Mouse (Mus musculus) heart, adult 18-20 months (tissue): ENCODE measurements at regions not wholly inside any gene's neighbourhood (a gene's known extent, or its start where the extent isn't known, plus 50 kb on each side); places are given as distances from the start of the nearest gene placed in this dataset.
A peak's percentile ranks its signal among the peaks of the same experiment; 100 is the strongest.

Experiments used
- DNase-seq, 2 experiments: peaks; one replicate each; pipeline ENCODE4 v3.0.0; 2021 to 2022; ENCODE audit warnings: mixed read lengths in 1 of 2

DNA sequence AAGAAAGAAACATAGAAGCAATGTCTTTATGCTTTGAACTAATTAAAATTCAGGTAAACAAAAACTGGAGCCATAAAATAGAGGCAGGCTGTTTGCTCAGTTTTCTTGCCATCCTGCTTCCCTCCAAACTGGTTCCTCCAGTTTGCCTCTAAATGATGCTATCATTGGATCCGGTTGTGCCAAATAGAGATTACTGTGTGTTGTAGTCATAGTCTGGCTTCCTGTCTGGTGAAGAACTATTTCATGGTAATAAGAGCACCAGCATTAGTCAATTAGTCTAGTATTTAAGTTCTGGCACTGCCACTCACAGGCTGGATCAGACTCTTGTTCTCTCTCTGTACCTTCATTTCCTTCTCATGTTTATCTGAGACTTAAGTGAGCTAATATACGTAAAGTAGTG is 141.9 kb upstream of the Rasa1 start:
- DNase-seq = peak in 1 of 2 experiments; percentile 12

DNA sequence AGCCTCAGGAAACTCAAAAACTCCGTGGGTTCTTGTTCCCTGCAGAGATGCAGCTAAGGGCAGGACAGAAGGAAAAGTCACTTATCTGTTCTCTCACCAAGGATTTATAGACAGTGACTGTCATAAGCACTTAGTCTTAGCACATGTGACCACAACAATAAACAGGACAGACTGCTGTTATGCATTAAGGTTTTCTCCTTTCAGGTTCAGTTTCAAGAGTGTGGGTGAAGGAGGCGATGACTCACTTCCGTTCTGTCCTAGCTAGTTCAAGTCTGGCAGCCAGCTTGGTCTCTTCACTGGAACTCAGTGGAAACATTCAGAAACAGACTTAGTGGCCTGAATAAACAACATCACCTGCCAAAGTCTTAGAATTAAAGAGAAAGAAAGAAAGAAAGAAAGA is 141.1 kb upstream of the Rasa1 start:
- DNase-seq = peak; percentile 38 to 67

DNA sequence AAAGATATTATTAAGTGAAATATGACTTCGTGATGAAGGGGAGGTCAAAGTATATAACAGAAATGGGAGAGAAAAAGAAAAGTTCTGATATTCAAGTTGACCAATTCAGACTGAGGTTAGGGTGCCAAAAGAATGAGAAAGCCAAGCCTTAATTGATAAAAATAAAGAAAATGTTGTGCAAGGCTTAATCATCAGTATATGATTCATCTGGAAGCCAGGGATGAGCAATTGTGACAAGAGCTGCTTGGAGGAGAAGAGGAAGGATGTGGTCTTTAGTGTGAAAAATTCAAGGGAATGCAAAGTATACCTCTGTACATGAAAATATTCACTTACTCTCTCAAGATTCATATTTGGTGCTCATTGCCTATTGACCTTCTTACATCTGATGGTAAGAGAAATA is 129.7 kb upstream of the Rasa1 start:
- no peak for DNase-seq

DNA sequence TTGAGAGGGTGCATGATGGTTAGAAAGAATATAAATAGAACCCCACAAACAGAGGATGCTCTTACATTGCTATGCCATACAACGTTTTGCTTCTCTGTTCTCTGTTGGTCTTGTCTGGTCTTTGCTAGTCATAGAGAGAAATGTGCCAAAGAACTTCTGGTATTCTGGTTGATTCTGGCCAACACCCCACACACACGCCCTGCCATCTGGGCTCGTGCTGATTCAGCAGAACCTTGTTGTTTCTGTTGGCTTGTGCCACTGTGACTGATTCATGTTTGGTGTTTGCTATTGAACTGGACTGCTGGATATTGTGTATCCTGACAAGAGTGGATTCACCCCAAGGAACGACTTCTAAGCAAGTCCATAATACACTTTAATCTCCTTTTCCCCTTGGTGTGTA is 126.0 kb upstream of the Rasa1 start:
- no peak for DNase-seq

DNA sequence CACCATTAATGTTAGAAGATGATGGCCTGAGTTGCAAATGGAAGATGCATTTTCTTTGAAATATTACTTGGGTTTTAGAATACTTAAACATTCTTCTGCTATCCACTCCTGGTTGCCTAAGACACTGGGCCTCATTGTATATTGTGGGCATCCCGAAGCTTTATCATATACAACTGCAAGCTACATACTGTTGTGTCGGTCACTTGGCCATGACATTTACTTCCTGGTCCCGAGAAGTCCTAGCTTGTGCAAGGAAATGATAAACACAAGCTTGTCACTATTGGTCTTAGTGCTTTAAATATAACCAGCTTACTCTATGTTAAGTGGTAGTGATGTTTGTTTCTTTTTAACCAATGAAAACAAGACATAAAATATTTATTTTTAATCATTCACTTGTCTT is 122.4 kb upstream of the Rasa1 start:
- no peak for DNase-seq

DNA sequence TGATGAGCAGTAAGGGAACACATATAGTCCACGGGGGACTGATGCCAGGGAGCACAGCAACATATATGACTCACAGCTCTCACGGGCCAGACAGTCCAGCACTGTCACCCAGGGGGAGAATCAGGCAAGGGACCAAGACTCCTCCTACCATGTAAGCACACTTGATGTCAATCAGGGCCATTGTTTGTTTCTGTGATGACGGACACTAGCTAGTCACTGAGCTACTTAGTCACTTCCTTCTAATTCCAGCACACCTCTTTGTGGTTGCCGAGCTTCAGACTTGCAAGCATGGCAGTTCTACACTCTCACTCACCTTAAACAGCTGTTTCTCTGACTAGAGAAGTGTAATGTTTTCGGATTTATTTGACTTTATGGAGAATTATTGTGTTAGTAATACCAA is 109.9 kb upstream of the Rasa1 start:
- no peak for DNase-seq

DNA sequence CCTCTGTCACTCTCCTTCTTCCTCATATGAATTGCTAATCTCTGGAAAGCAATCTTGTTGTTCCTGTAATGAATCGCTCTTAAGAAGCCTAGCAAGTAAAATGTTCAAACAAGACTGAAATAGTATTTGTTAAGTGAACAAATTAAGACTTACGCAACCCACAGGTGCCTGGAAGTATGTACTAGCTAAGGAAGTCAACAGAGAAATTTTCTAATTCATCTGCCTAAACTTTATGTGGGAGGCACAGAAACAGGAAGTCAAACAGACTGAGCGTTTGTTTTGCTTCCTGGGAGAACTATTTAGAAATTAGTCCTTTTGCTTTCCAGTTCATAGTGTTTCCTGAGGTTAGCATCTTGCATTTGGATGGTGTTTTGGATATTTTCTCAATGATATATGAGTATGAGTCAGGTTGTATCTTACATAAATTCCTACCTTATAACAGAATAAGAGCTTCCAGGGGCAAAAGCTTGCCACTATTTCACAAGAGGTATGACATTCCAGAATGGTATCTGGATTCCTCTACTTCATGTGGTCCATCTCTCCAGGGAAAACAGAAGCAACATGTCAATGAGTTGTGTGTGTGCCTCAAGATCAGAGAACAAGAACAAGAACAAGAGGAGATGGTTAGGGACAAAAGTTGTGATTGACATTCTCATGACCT is 87.5 kb upstream of the Rasa1 start:
- peak in 1 of 2 experiments; percentile 2 for DNase-seq

DNA sequence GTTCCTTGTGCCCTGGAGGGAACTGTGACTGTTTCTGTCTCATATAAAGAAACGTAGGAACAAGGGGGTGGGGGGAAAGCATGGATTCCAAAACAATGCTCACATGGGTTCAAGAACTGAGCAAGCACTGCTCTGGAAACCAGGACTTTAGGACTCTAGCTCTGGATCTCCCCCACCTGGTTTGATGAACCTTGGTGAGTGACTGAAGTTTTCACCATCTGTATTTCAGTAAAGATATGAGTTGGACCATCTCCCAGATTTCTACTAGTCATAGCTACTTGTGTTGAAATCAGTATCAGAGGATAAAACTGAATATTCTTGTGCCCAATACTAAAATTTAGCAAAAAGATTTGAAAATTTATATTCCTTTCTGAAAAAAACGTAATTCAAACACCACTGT is 70.7 kb upstream of the Rasa1 start:
- no peak for DNase-seq

DNA sequence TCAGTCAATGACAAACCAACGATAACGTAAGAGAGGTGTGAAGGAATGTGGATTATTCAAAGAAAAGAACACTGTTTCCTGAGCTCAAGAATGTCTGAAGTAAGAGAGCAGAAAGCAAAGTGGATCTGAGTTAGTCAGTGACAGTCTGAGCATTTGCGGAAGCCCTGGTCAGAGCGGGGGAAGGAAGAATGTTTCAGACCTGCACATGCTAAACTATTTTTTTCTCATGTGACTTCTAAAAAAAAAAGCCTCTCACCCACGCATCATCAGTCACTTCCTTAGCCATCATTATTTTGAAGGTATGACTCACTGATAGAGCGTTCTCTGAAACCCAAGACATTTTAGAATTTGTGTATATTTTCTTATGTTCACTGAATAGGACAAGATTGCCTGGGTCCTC is 70.2 kb upstream of the Rasa1 start:
- no peak for DNase-seq

DNA sequence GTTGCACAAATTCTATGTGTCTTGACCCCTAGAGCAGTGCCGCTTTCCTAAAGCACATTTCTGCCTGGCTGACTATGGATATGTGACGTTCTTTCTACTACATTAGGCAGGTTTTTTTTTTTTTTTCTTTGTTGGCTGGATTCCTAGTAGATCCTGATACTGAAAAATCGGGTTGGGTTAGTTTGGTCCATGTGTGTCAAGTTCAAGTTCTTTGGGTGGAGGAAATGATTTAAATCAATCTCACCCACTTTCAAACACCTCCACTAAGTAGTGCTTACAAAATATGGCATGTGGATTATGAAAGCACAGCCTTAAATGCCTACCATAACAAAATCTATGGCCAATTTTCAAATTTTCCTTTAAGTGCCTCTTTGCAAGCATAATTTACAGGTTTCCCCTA is 63.1 kb upstream of the Rasa1 start:
- no peak for DNase-seq
